Mouse (Mus musculus): ENCODE data around the gene Large2. TPM values are rescaled to one million over a fixed set of nuclear protein-coding genes. Genes with fewer than 3 reads are reported as not detected.
A peak's percentile ranks its signal among the peaks of the same experiment; 100 is the strongest.
"Not testable (repeated sequence)": the region's sequence is repeated elsewhere in the genome, so short reads cannot be mapped to it uniquely, and the experiment has no call there.

The Large2 gene
- under 1 TPM; 0.45 to 0.64 TPM for total RNA-seq (2021)
- long read RNA-seq, result 0 reads

DNA sequence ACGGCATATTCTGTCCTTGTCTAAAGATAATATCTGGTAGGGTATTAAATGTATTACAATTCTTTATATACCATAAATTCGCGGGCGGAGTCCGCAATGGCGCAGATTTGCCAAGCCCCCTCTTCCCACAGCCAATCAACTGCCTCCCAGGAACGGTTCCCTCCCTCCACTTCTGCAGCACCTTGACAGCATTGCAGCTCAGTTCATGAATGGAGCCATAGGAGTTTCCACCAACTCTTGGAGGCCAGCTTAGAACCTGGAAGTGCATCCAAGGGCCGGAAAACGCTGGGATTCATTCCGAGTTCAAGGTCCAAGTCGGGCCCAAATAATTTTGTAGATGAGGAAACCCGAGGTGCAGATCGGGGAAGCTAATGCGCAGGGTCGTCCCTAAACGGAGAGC, at the start of gene Large2, which contains the start of gene Pex16:
TSS of gene Large2 (minus strand) at position 356 of the 400 bp plus-strand sequence.
TSS of gene Pex16 (plus strand) at position 163 of the 400 bp plus-strand sequence.
- no peak for DNase-seq (ENCODE audit: low spot score in 2 of 2)

DNA sequence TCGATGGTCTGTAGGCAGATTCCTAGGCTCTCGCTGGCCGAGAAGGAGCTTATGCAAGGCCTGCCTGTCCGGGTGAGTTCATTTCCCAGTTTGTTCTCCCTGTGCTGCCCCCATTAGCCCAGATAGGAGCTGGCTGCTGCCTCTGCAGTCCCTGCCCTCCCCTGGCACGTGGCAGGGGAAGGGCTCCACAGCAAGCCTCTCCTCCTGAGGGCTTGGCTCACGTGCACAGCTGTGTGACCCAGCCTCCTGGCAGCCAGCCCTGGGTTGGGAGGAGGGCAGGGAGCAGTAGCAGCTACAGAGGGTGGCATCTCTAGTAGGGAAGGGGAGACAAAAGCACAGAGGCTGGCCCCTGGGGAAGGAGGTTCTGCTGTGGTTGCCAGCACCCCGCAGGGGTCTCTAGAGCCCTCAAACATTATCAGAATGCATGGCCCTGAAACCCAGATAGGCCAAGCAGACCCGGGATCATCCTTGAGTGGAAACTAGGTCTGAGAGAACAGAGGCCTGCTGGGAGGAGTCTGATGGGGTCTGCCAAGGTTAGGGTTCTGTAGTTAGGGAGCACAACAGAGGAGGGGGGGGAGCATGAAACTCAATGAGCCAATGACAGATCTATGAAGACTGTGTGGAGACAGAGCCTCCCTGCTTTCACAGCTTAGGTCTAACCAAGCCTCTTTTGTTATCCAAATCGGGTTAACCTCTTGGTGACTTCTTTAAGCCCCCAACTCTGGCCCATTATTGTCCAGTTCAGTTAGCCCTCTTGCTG, 49.2 kb upstream of the Large2 start:
- peak; percentile 82 to 88 for DNase-seq (ENCODE audit: low spot score in 2 of 2)

DNA sequence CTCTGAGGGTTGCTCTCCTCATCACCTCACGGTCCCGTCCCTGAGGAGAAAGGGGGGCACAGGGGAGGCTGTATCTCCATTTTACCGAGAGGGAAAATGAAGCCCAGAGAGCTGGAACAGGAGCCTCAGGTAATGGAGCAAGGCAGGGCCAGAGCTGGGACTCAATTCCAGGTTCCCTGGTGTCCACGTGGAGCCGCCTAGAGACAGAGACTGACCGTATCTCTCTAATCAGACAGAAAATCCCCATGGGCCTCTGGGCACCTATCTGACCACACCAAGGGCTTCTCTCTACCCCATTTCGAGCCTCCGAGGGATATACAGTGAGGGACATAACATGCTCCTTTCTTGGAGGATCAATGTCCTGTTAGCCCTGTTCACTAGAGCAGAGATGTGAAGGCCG, 48.5 kb upstream of the Large2 start:
- DNase-seq (ENCODE audit: low spot score in 2 of 2), result no peak

DNA sequence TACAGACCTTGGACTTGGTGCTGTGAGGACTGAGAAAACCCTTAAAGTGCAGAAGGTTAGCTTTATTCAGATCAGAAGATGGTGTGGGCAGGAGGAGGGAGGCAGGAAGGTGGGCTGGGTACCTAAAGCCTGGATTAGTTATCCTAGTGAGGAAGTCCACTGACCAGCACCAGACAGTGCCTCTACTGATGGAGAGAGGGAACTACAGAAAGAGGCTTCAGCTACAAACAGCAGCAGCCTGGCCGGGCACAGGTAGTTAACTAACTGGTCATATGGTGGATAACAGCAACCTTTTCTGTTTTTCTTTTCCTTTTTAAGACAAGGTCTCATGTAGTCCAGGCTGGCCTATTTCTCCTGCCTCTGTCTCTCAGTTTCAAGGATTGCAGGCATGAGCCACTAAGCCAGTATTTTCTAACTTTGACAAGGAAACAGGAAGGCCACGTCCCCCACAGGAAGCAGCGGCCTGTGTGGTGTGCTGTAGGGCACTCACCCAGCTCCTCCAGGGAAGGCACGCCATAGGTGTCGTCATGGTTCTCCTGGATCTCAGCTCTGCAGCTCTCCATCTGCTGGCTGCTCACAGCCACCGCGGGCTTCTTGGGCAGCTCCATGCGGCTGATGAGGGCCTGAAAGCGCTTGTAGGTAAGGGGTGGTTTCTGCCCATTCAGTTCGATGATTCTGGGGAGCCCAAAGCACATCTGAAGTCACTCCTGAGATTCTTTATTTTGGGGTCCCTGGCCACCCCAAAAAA, 47.9 kb upstream of the Large2 start:
- no peak for DNase-seq (ENCODE audit: low spot score in 2 of 2)

DNA sequence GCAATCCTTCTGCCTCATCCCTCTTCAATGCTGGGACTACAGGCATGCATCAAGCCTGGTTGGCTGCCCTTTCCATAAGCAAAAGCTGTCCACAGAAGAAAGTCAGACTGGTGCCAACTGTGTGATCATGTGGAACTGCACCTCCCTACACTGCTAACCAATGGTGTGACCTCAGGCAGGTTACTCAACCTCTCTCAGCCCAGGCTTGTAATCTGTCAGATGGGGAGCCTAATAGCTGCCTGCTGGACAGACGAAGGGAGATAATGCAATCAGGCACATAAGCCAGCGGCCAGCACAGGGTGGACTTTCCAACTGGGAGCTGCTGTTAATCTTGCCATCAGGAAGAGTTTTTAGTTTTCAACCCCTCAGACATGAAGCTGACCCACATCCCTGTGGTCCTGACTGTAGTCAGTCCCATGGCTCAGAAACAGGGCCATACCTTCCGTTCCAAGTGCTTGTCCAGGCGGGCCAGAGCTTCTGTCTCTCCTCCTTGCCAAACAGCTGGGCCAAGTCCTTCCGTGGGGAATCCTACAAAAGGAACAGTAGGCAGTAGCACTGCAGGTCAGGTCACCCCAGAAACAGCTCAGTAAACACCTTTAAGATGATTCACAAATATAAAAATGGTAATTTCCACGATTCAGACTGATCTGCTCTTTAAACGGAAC, 47.2 kb upstream of the Large2 start:
- no peak for DNase-seq (ENCODE audit: low spot score in 2 of 2)

DNA sequence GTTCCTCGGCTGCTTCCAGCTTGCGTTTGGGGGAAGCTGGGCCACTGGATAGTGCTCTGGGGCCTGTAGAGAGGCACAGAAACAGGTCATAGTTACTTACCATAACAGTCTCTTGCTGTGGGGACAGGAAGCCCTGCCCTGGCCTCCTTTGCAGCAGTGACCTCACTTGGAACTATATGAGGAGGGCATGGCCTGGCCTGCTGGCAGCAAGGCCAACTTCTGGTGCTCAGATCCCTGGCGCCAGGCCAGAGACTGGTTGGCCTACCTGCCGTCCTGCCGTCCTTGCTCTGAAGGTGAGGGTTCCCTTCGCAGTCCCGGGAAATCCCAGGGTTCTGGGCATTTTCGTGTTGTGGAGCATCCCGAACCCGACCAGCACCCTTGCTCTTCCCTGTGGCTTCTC, 37.0 kb upstream of the Large2 start:
- no peak for DNase-seq (ENCODE audit: low spot score in 2 of 2)

DNA sequence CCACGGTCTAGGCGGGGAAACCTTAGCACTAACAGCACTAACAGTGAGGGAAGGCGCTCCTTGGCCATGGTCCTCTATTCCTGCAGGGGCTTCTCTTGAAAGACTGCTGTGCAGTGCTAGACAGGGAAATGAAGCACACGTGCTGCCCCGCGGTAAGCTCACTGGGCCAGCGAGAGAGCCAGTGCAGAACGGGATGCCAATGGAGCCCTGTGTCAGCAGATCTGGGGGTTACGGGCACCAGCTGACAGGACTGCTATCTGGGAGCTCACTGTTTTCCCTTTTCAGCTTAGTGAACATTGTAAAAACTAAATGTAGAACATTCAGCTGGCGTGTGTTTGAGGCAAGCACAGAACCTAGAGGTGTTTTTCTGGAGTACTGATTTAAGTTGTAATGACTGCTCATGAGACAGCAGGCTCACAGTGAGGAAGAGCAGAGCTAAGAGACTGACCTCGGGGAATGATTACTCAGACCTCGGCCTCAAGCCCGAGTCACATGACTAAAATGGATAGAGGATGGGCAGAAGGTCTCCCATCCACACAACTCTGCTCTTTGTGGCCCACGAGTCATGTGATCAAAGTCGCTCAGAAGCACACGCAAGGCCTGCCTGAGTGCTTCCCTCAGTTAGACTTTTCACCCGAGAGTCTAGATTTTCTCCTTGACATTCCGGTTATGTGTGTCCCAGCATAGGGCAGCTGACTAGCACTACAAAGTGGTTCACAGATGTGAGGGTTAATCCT, 33.8 kb upstream of the Large2 start:
- no peak for DNase-seq (ENCODE audit: low spot score in 2 of 2)

DNA sequence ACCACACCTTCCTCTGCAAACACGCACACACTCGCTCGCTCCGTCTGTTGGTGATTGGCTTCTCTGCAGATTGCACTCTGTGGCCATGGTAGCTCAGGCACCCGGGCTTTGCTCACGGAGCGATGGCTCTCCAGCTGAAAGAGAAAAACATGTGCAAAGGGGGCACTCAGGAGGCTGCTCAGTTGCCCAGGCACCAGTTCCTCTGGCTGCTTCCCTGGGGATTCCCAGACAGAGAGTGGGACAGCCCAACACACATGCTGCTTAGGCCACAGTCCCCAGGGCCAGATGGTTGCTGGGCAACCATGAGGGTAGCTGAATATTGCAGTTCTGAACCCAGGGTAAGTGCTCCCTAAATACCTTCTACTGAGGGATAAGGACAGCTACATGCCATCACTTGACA, 31.0 kb upstream of the Large2 start:
- no peak for DNase-seq (ENCODE audit: low spot score in 2 of 2)

DNA sequence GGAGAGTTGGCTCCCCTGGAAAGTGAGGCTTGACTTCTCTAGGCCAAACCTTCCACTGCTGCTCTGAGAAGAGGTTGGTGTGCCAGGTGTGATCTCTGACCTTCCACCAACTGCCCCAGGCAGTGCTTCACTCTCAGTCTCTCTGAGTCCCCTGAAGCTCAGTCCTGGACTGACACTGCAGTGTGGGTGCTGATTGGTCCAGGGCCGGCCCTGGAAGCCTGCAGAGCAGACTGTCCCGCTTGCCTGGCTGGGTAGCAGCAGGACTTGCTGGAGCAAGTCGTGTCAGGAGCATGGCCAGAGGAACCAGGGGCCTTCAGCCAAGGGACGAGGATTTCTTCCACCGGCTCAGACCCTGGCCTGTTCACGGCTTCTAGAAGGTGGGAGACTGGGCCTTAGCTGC, 30.1 kb upstream of the Large2 start:
- no peak for DNase-seq (ENCODE audit: low spot score in 2 of 2)

DNA sequence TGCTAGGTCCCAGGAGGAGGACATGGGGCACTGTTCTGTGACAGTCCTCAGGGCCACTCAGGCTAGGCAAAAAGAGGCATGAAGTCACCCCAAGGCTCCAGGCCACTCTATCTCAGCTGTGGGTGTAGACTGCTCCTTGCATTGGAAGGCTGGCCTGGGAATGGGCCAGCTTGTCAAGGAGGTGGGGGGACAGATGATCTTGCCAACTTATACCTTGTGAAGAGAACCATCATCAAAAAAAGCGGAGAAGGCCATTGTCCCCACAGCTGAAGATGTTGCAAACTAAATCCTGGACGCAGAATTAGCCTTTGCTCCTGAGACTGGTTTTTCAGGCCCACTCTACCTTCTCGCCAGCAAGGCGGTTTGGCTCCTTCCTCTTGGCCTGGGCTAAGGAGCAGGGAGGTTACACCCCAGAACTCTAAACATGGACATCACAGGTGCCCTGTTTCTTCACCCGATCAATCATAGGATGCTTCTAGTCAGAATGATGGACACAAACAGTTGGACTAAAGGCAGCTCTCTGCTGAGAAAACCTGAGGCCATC, 29.2 kb upstream of the Large2 start:
- DNase-seq (ENCODE audit: low spot score in 2 of 2), result no peak

DNA sequence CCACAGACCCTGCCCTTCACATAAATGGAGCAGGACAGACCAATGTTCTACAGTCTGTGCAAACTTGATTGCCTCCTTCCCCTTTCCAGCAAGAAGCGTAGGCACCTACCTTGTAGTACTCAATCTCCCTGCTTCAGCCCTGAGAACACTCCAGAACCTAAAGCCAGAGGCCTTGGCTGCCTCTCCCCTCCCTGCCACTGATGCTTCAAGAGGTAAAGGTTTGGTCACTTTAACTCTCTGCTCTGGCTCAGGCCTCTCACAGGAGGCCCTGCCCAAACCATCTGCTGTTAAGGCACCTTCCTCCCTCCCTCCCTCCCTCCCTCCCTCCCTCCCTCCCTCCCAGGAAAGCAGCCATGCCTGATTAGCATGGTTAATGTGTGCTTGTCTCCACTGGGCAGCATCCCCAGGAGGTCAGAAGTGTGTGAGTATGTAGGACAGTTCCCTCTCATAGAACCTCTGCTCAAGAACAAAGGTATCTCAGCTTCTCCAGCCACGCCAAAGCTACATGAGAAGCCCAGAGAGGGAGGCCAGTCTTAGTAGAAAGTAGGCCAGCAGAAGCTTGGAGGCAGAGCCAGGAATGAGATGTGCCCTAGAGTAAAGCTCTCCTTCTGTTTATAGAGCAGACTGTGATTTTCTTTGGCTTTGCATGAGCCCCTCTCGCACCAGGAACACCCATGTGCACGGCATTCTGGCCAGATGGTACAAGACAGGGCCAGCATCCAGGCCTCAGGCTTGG, 28.1 kb upstream of the Large2 start:
- no peak for DNase-seq (ENCODE audit: low spot score in 2 of 2)

DNA sequence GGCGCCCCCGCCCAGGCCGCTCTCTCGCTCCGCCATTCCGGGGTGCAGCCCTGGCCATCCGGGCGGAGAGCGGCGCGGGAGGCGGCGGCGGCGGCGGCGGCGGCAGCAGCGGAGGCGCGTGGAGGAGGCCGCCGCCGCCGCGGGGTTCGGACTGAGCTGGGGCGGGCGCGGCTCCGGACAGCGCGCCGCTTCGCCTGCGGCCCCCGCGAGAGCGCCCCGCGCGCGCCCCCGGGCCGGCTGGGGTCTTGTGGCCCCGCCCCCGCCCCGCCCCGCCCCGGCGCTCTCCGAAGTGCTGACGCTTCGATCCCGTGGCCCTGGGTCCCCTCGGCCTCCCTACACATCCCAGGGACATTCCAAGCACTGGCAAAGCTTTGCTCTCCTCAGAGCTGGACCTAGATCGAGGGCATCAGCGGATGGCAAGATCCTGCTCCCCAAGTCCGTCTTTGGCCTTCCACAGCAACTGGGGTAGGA, 26.5 kb upstream of the Large2 start, which contains the start of gene Mapk8ip1:
TSS of gene Mapk8ip1 (minus strand) at position 173 of the 471 bp plus-strand sequence.
- DNase-seq (ENCODE audit: low spot score in 2 of 2), result peak in 1 of 2 experiments; percentile 53

DNA sequence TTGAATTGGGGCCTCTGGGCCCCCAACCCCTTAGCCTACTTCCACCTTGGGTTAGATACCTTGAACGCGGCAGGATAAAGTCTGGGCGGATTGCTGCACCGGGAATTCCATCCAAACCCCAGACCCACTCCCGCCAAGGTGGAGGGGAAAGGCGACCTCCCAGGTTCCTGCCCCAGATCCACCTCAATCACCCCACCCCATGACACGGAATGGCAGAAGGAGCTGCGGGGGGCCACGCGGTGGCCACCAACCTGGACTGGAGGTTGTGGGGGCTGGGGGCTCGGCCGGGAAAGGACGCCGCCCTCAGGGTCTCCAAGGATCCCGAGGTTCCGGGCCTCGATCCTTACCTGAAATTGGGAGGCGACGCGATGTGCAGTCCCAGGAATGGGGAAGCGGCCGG, 26.0 kb upstream of the Large2 start:
- no peak for DNase-seq (ENCODE audit: low spot score in 2 of 2)

DNA sequence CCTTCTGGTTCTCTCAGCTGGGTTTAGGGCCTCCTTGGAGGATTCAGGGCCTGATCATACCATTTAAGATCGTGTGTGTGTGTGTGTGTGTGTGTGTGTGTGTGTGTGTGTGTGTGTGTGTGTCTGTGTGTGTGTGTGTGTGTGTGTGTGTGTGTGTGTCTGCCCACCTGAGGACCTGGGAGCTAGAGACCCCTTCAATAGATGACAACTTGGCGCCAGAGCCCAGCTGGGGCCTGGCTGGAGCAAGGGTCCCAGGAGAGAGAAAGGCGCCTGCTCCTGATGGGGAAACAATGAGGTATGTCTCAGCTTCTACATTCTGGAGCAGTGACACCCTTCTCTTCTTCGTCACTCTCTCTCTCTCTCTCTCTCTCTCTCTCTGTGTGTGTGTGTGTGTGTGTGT, 25.2 kb upstream of the Large2 start:
- not testable (repeated sequence) for DNase-seq (ENCODE audit: low spot score in 2 of 2)

DNA sequence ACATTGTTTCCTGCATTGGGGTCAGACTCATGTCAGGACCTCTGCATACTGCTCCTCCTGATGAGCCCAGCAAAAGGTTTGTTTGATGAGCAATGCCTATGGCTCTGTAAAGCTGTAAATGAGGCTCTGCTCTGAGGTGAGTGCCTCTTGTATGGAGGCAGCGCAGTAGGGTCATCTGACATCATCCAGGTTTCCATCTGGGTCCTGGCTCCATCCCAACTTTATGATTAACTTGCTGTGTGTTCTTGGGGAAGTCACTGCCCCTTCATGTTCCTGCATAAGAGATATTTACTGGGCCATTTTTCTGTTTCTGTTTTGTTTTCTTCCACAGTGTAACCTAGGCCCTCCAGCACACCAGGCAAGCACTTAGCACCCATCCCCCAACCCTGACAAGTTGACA, 22.8 kb upstream of the Large2 start:
- no peak for DNase-seq (ENCODE audit: low spot score in 2 of 2)

DNA sequence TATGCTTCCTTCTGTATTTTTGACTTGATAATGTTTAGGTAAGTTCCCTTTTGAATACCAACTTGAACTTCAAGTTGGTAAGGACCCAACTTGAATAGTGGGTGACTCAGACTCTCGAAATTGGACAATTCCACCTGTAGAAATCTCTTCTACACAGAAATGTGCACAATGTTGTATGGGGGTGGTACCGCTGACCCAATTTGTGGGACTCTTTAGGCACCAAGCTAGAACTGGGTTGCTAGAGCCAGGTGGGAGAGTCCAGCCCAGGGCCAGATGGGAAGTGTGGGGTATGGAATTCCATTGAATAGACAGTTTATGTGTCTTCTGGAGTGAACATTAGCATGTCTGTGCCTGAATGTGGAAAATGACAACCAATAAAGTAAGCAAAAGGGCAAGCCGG, 20.9 kb upstream of the Large2 start:
- no peak for DNase-seq (ENCODE audit: low spot score in 2 of 2)

DNA sequence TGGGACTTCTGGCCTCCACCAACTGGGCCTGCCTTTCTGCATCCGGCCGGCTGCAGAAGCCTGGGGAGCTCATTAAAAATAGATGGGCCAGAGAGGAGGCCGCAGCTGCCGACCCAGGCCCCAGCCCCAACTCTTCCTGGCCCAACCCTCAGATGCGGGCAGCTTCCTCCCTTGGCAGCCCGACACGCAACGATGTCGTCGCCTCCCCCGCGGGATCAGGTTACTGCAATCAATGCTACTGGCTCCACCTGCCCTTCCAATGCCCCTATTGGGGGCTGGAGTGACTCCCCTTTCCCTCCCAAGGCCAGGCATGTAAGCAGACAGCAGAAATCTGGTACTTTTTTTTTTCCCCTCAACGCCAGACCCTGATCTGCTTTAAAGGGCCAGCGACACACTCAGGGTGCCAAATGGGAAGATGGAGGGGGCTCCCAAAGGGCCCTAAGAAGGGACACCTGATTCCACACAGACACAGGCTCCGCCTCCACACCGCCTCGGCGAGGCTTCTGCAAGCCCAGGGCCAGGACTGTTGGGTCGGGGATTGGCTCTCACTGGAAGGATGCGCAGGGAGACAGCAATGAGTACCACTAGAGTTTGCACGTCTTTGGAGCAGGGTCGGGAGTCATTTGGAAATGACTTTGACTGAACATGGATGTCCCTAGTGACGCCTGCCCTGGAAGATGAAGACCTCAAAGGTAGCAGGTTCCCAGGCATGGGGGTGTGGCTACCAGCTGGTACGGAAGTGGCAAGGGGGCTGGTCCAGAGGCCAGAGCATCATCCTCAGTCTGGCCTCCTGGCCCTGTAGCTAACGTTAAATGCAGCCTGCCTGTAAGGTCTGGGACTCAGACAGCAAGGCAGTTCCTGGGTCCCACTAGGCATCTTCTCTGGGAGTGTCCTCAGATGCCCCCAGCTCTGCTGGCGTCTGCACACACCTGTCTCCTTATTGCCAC, 17.9 kb upstream of the Large2 start:
- peak in 1 of 2 experiments; percentile 55 for DNase-seq (ENCODE audit: low spot score in 2 of 2)

DNA sequence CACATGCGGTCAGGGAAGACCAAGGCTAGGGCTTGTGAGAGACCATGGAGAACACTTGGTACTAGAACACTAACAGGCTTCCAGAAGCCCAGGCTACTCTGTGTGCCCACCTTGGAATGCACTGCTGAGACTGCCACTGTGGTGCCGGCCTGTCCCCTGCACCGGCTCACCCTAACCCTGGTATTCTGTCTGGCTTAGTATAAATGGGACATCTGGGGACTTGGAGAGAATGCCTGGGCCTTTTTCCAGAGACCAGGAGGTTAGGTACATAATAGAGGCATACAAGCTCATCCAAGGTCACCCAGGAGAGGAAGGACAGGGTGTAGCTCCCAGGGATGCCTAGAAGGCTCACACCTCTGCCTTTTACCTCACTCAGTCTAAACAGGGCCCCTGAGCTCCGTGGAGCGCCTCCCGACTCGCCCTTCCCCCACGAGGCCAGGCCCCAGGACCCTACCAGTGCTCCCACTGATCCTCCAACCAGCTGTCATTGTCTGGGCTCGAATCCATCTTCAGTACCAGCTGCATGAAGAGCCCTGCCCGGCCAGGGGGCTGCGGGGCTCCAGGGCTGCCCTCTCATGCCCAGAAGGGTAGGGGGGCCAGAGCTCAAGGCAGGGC, 17.1 kb upstream of the Large2 start:
- DNase-seq (ENCODE audit: low spot score in 2 of 2), result no peak

DNA sequence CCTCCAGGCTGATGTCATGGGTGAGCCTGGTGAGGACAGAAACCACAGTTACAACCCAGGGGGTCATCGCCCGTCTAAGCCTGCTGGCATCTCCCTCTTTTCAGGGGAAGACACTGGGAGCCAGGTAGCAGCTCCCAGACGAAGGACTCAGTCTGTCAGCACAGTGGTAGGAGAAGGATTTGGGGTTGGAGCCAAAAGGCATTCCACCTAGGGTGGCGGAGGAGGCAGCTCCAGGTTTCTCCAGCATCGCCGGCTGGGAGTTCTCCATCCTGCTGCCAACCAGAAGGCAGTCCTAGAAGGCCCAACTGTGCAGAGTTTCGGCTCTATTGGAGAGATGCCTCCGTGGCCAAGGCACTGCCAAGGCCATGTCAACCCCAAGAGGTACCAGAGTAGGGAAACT, 16.4 kb upstream of the Large2 start:
- DNase-seq (ENCODE audit: low spot score in 2 of 2), result no peak

Data from layer of hippocampus, postnatal 10 days (tissue).